ENCODE assay signal across 16 mouse cellular contexts in genomic region chr9:45981331-45981730, GRCm38 (mm10). TPM values are rescaled to one million over a fixed set of nuclear protein-coding genes. Genes with fewer than 3 reads are reported as not detected.
DNase-seq lines count a peak whose midpoint lies in the region; ATAC-seq lines count a peak whose summit lies in the region.
"Had no signal": no experiment of that assay in that cellular context is flagged by ENCODE, and none has a peak within 500 bp of the region (broad histone marks: within the 10 kb centered on the region; RNA-seq: fewer than 3 reads in every experiment).

No protein-coding gene starts in this region.

- H3K9me3 ChIP-seq in limb, embryonic 13.5 days: no peaks in the 10 kb centered on the region
- no peaks in the 10 kb centered on the region for H3K9me3 ChIP-seq in limb, embryonic 10.5 days (replicated peaks)
- H3K9me3 ChIP-seq: forebrain, embryonic 12.5 days; intestine, embryonic 15.5 days; stomach, embryonic 15.5 days had no signal

- no peak for ATAC-seq in CD4-positive, CD25-positive, alpha-beta regulatory T cell, adult 4 months
- ATAC-seq in limb, embryonic 13.5 days (ENCODE audit: low FRiP score, low read depth): no peak
- ATAC-seq: intestine, embryonic 15.5 days had no signal

- peak; percentile 64 for DNase-seq in CD4-positive, CD25-positive, alpha-beta regulatory T cell, adult 2 months (ENCODE audit: low read depth, low spot score)
- no peak for DNase-seq in limb, embryonic 10.5 days (ENCODE audit: low spot score)
- DNase-seq in thymus, postnatal 4 days: peak; percentile 51
- no peak for DNase-seq in thymus, postnatal 36 days
- no peak for DNase-seq in cerebellum, adult 8-10 months
- DNase-seq in testis, postnatal 14 days (ENCODE audit: low spot score): no peak
- DNase-seq: cerebellum, adult 2 months; gastrocnemius, postnatal 36 days; heart, postnatal 14 days; lung, postnatal 14 days; right cerebral cortex, postnatal 4 days had no signal

- no peak overlapping the region for H3K27ac ChIP-seq in limb, embryonic 13.5 days
- no peak overlapping the region for H3K27ac ChIP-seq in limb, embryonic 10.5 days
- H3K27ac ChIP-seq: forebrain, embryonic 12.5 days; intestine, embryonic 15.5 days; stomach, embryonic 15.5 days had no signal

- peaks cover 36% of the 10 kb centered on the region for H3K4me1 ChIP-seq in limb, embryonic 13.5 days
- H3K4me1 ChIP-seq in limb, embryonic 10.5 days: peaks cover 17% of the 10 kb centered on the region

- H3K27me3 ChIP-seq in limb, embryonic 13.5 days: no peaks in the 10 kb centered on the region
- no peaks in the 10 kb centered on the region for H3K27me3 ChIP-seq in limb, embryonic 10.5 days (ENCODE audit: low read depth, poor library complexity, severe bottlenecking)
- H3K27me3 ChIP-seq: forebrain, embryonic 12.5 days; intestine, embryonic 15.5 days; stomach, embryonic 15.5 days had no signal

- no peak overlapping the region for H3K4me3 ChIP-seq in limb, embryonic 13.5 days
- H3K4me3 ChIP-seq in limb, embryonic 10.5 days: no peak overlapping the region
- H3K4me3 ChIP-seq: forebrain, embryonic 12.5 days; intestine, embryonic 15.5 days; stomach, embryonic 15.5 days had no signal

- H3K9ac ChIP-seq in limb, embryonic 13.5 days: no peak overlapping the region
- H3K9ac ChIP-seq: forebrain, embryonic 12.5 days; intestine, embryonic 15.5 days; stomach, embryonic 15.5 days had no signal

- H3K4me2 ChIP-seq in limb, embryonic 13.5 days (replicated peaks): 0 out of 2 replicates have a peak overlapping the region, but pooled peaks have one; percentile 19
- H3K4me2 ChIP-seq: forebrain, embryonic 12.5 days; intestine, embryonic 15.5 days; stomach, embryonic 15.5 days had no signal

- peaks cover 13% of the 10 kb centered on the region for H3K36me3 ChIP-seq in limb, embryonic 13.5 days
- peaks cover 45% of the 10 kb centered on the region for H3K36me3 ChIP-seq in limb, embryonic 10.5 days

RNA-seq across cellular contexts. Expression of gene Sidt2, which starts 26.3 kb away (rescaled TPM):
- polyA plus RNA-seq in CD4-positive, CD25-positive, alpha-beta regulatory T cell, adult 4 months (2017; shearing (Covaris generic)): 10 to 100 TPM; 40.5 to 47.2 TPM
- 40.0 and 40.2 TPM in 2 replicates for polyA plus RNA-seq in limb, embryonic 13.5 days (2015; fragmentation: Nextera tagmentation; extraction: Ambion mirVana)
- 26.0 and 28.6 TPM in 2 replicates for polyA plus RNA-seq in limb, embryonic 10.5 days (2016; fragmentation: Nextera tagmentation; extraction: Ambion mirVana)

RNA-seq across cellular contexts. Expression of gene Pafah1b2, which starts 31.2 kb away (rescaled TPM):
- polyA plus RNA-seq in CD4-positive, CD25-positive, alpha-beta regulatory T cell, adult 4 months (2017; shearing (Covaris generic)): 10 to 100 TPM; 64.2 to 72.1 TPM
- polyA plus RNA-seq in limb, embryonic 13.5 days (2015; fragmentation: Nextera tagmentation; extraction: Ambion mirVana): 201 and 218 TPM in 2 replicates
- polyA plus RNA-seq in limb, embryonic 10.5 days (2016; fragmentation: Nextera tagmentation; extraction: Ambion mirVana): 246 and 265 TPM in 2 replicates

RNA-seq across cellular contexts. Expression of gene Sik3, which starts 31.3 kb away (rescaled TPM):
- polyA plus RNA-seq in CD4-positive, CD25-positive, alpha-beta regulatory T cell, adult 4 months (2017; shearing (Covaris generic)): 10 to 100 TPM; 12.8 to 16.0 TPM
- polyA plus RNA-seq in limb, embryonic 13.5 days (2015; fragmentation: Nextera tagmentation; extraction: Ambion mirVana): 8.2 and 9.4 TPM in 2 replicates
- polyA plus RNA-seq in limb, embryonic 10.5 days (2016; fragmentation: Nextera tagmentation; extraction: Ambion mirVana): 10.6 and 11.3 TPM in 2 replicates

RNA-seq across cellular contexts. Expression of gene Tagln, which starts 45.5 kb away (rescaled TPM):
- 1 to 10 TPM; 1.1 to 1.6 TPM for polyA plus RNA-seq in CD4-positive, CD25-positive, alpha-beta regulatory T cell, adult 4 months (2017; shearing (Covaris generic))
- 17.3 and 19.1 TPM in 2 replicates for polyA plus RNA-seq in limb, embryonic 13.5 days (2015; fragmentation: Nextera tagmentation; extraction: Ambion mirVana)
- polyA plus RNA-seq in limb, embryonic 10.5 days (2016; fragmentation: Nextera tagmentation; extraction: Ambion mirVana): 4.7 and 6.0 TPM in 2 replicates

Comparison
In these comparisons a context has a peak if more than half of its experiments do, and no peak if none do; other contexts are left out.
1. DNase-seq: peak in CD4-positive, CD25-positive, alpha-beta regulatory T cell, adult 2 months (single experiment) and thymus, postnatal 4 days (single experiment); none in limb, embryonic 10.5 days (single experiment), thymus, postnatal 36 days (0 of 2), cerebellum, adult 8-10 months (single experiment) and testis, postnatal 14 days (single experiment).